Mouse (Mus musculus) subcutaneous adipose tissue, adult 2 months (tissue): ENCODE measurements around the gene Ttll9. TPM values are rescaled to one million over a fixed set of nuclear protein-coding genes. Genes with fewer than 3 reads are reported as not detected.

ENCODE experiments used
- polyA plus RNA-seq: library from polyadenylated mRNA; depleted of rRNA; stranded (reverse); fragments of >200 nt; gene quantifications from 2 replicates; pipeline ENCODE4 v1.2.3, GENCODE M21; 2012; ENCODE audit warnings: low replicate concordance; rRNA removed

The Ttll9 gene
- polyA plus RNA-seq = 0.56 and 0.68 TPM in 2 replicates

DNA sequence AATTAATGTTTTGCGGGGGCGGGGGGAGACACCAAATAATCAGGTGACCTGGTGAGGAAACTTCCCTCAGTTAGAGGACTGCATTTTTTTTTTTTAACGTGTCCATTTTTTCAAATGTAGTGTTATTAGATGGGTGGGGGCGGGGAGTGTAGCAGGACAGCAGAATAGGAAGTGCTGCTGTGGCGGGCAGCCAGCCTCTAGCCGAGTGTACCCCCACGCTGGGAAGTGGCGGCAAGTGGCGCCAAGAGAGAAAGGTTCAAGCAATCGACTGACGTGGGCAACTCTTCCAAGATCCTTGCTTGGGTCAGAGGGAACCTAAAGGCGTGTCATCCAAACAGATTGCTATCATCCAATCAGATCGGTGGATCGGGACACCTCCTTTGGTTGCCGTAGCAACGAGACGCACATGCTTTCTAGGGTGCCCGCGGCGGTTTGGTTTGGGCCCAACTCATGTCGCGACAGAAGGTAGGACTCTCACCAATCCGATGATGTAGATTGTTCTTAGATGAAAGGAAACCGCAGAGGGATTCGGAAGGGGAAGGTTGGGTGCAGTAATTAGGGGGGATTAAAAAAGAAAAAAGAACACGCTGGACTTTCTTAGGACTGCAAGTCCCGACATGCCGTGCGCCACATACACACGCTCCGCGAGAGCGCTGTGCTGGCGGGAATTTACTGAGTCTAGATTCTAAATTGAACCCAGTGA, at the start of gene Ttll9:
Gene Ttll9 (plus strand): TSS at position 395 of the 703 bp plus-strand sequence.

DNA sequence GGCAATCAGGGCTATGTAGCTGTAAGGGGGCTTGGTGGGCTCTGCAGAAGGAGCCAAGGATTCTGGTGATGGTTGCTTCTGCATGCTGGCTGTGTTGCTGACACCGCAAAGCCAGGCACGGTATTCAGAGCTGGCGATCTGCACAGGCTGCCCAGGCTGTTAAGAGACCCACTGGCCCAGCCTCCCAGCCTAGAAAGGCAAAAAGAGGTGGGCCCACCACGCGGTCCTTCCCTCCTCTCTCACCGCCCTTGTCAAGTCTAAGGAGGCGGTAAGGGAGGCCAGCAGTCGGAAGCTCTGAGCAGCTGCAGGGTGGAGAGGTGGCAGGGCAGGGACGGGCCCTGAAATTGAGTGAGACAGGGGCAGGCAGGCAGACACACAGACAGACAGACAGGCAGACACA, 29.2 kb upstream of the Ttll9 start, which contains the start of gene Foxs1:
Gene Foxs1 (minus strand): TSS at position 161 of the 400 bp plus-strand sequence.

DNA sequence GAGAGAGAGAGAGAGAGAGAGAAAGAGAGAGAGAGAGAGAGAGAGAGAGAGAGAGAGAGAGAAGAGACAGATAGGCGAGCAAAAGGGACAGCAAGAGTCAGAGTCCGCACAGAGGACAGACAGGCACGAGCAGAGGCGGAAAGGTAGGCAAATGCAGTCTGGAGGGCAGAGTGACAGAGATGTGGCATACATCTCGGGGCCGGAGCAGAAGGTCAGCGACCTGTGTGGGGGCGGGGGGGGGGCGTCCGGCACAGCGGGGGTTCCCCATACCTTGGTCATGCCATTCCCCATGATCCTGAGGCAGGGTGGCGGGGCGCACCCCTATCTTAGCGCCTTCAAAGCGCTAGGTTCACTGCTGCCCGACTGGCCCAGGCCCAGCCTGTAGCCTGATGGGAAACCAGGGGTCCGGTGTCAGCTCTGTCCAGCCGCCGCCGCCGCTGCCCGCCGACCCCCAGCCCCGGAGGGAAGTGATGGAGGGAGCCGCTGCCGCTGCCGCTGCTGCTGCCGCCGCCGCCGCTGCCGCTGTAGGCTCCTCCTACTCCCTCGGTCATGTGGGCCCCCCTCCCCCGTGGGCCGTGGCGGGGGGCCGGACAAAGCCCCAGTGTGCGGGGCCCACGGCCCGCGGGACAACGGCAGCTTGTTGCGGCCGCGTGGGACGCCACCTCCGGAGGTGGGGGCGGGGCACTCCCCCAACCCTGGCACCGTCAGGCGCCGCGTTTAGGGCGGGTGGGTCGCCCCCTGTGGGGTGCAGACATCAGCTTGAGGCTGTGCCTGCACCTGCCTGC, 11.0 kb upstream of the Ttll9 start, which contains the start of gene Dusp15:
Gene Dusp15 (minus strand): TSS at position 634 of the 785 bp plus-strand sequence.

DNA sequence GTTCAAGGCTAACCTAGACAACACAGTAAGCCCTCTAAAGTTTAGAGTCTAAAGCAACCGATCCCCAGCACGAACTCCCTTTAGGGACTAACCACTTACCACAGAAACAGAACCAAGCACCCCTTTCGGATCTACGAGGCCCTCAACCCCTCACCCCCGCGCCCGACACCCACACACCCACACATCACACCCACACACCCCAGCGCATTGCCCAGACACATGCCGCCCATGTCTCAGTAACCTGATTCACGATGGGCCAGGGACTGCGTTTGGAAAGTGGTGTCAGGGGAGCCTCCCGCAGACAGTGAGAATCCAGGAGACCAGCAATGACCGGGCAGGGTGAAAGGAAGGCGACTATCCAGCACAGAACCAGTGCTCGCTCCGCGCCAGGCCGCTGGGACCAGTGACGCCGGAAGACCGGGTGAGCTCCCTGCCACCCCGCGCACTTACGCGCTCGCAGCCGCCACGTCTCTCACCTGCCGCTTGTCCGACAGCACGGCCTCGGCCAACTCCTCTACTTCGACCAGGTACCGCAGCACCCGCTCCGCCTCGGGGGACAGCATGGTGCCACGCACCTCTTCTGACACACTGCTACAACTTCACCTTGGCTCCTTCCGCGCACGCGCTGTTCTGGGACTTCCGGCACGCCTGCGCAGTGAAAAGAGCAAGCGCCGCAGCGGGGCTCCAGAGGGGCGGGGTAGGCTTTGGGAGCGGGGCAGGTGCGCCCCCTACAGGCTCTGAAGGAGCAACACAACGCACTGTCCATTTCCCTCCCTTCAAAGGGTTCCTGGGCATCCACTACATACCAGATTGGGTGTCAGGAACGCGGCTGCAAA, 52.7 kb downstream of the Ttll9 start, which contains the start of gene Pdrg1:
Gene Pdrg1 (minus strand): TSS at position 670 of the 836 bp plus-strand sequence.

DNA sequence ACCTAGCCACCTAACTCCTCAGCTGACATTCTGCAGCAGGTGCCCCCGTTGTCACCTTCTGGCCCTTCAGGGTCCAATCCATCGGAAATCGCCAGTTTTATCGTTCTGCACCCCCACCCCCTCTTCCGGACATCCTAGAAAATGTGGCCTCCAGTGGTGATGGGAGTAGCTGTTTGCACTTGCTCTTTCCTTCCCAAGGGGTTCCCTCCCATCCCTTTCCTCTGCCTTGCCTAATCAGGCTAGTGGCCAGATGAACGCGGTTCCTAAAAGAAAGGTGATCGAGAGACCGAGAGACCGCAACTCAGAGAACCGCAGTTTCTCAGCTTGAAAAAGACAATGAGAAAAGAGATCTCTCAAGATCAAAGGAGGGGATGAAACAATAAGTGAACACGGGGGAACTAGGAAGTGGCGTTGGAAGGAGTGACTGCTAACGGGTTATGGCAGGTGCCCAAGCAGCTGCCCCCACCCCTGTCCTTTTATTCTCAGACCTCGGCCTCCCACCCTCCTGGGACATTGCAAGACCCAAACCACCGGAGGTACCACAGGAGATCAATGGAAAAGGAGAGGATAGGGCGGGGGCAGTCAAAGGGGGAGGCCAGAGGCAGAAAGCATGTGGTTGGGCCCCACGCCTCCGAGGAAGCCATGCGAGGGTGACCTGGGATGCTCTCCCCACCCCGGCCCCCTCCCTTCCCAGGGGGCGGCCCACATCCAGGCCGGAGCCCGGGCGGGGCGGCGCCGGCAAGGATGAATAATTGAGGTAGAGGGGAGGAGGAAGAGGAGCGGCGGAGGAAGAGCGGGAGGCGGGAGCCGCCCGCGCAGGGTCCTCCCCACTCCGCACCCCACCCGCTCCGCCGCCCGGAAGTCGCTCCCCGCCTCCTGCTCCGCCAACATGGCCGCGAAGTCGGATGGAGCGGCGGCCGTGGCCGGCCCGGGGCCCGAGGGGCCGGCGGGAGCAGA, 69.1 kb downstream of the Ttll9 start, which contains the start of gene Xkr7:
Gene Xkr7 (plus strand): TSS at position 727 of the 957 bp plus-strand sequence.

Other genes starting within 250 kb of the Ttll9 start
- 163 and 303 TPM in 2 replicates for gene Id1, start 226.2 kb upstream of the Ttll9 start, polyA plus RNA-seq
- 9.4 and 12.8 TPM in 2 replicates for gene Cox4i2, start 208.3 kb upstream of the Ttll9 start, polyA plus RNA-seq
- gene Bcl2l1, start 130.8 kb upstream of the Ttll9 start, polyA plus RNA-seq = 44.2 and 57.2 TPM in 2 replicates
- 0.42 and 3.3 TPM in 2 replicates for gene Tpx2, start 114.5 kb upstream of the Ttll9 start, polyA plus RNA-seq
- gene Mylk2, start 51.1 kb upstream of the Ttll9 start, polyA plus RNA-seq = 0.13 and 0.22 TPM in 2 replicates
- 17.5 and 19.5 TPM in 2 replicates for gene Foxs1, start 29.3 kb upstream of the Ttll9 start, polyA plus RNA-seq
- 0.49 and 3.4 TPM in 2 replicates for gene Dusp15, start 10.8 kb upstream of the Ttll9 start, polyA plus RNA-seq
- gene Pdrg1, start 52.9 kb downstream of the Ttll9 start, polyA plus RNA-seq = 76.8 and 98.9 TPM in 2 replicates
- not detected in 2 replicates for gene Xkr7, start 69.4 kb downstream of the Ttll9 start, polyA plus RNA-seq
- gene Ccm2l, start 103.5 kb downstream of the Ttll9 start, polyA plus RNA-seq = 30.7 and 85.0 TPM in 2 replicates
- 5.2 and 15.0 TPM in 2 replicates for gene Hck, start 146.0 kb downstream of the Ttll9 start, polyA plus RNA-seq
- 60.6 and 80.1 TPM in 2 replicates for gene Tm9sf4, start 198.8 kb downstream of the Ttll9 start, polyA plus RNA-seq